Mouse (Mus musculus): ENCODE results near the gene Sirpa.

DNA sequence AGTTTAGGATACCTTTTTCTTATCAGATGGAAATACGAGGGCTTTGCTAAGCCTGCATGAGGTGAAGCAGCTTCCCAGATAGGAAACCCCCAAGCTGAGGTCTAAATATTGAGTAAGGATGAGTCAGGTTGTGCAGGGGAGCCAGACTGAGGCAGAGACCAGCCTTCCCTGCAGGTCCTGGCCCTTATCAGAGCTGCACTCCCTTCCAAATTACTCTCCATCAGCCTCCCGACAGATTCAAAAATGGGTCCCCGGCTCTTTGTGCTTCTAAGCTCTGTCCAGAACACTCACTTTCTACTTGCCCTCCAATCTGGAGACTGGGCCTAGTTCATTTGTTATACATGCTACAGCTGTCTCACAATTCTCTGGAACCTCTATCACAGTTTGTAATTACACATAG, 41.3 kb downstream of the Sirpa start:
- TF ChIP-seq CTCF (IDR thresholded peaks at IDR 0.05; ENCODE audit: extremely low read depth, insufficient read length, insufficient replicate concordance, low read depth, low read length) (no peak), POLR2A (IDR thresholded peaks at IDR 0.05; ENCODE audit: low read depth, low read length) (no peak)
